Mouse (Mus musculus) cerebellum, adult 2 months (tissue): ENCODE results near the gene Acvrl1.

Experiments
- CTCF ChIP-seq: fragments of 200-500 bp; IDR thresholded peaks from 2 replicates; pipeline ENCODE4 v1.5.1; 2011; ENCODE audit warnings: low read depth, mild to moderate bottlenecking, control low read depth, low read length, moderate library complexity, borderline replicate concordance; ENCODE audit not compliant: insufficient read depth
- POLR2A ChIP-seq: fragments of 200-500 bp; IDR thresholded peaks from 2 replicates; pipeline ENCODE4 v1.6.1; 2011; ENCODE audit warnings: low read length, control low read depth, borderline replicate concordance; ENCODE audit not compliant: insufficient read depth

GRCm38 (mm10) chr15:101169910-101170309, 41.6 kb downstream of the Acvrl1 start:
- TF ChIP-seq CTCF (no peak), POLR2A (no peak)
